Mouse (Mus musculus) kidney, postnatal 4 days (tissue): ENCODE measurements around the gene Bscl2.

Source experiments
- DNase-seq, 2 experiments: peaks; one replicate each; pipeline ENCODE4 v3.0.0; 2021; ENCODE audit warnings: mixed read lengths in 2 of 2

The Bscl2 gene

GRCm38 (mm10) chr19:8837251-8837791, at the start of gene Bscl2:
Bscl2 (plus strand) TSS chr19:8837467.
- DNase-seq, result peak; percentile 90 to 93

GRCm38 (mm10) chr19:8788521-8788920, 48.7 kb upstream of the Bscl2 start:
- DNase-seq, result no peak

GRCm38 (mm10) chr19:8789171-8789570, 48.1 kb upstream of the Bscl2 start:
- no peak for DNase-seq

GRCm38 (mm10) chr19:8790171-8790570, 47.1 kb upstream of the Bscl2 start:
- no peak for DNase-seq

GRCm38 (mm10) chr19:8798264-8798946, 38.9 kb upstream of the Bscl2 start, which contains the start of gene Polr2g:
Polr2g (minus strand) TSS chr19:8798577.
- DNase-seq, result peak; percentile 91 to 95

GRCm38 (mm10) chr19:8798947-8799315, 38.3 kb upstream of the Bscl2 start:
- DNase-seq, result no peak

GRCm38 (mm10) chr19:8802130-8802821, 35.0 kb upstream of the Bscl2 start, which contains the start of gene Zbtb3:
Zbtb3 (plus strand) TSS chr19:8802555.
- DNase-seq, result peak; percentile 91 to 96

GRCm38 (mm10) chr19:8803204-8803780, 34.0 kb upstream of the Bscl2 start:
- no peak for DNase-seq

GRCm38 (mm10) chr19:8803879-8804660, 33.2 kb upstream of the Bscl2 start:
- DNase-seq, result no peak

GRCm38 (mm10) chr19:8806810-8807209, 30.5 kb upstream of the Bscl2 start:
- DNase-seq, result no peak

- DNase-seq, result peak; percentile 27 to 52
These were observed 21.5 kb upstream of the Bscl2 start for GRCm38 (mm10) chr19:8815812-8816211.

- DNase-seq, result no peak
These were observed 20.3 kb upstream of the Bscl2 start for GRCm38 (mm10) chr19:8817001-8817400.

- DNase-seq, result peak in 1 of 2 experiments; percentile 20
These were observed 18.9 kb upstream of the Bscl2 start for GRCm38 (mm10) chr19:8818301-8818798.

GRCm38 (mm10) chr19:8818801-8819595, 18.3 kb upstream of the Bscl2 start, which contains the start of gene Ttc9c:
Ttc9c (minus strand) TSS chr19:8819333.
- DNase-seq, result peak; percentile 96 to 98

GRCm38 (mm10) chr19:8819596-8820423, 17.5 kb upstream of the Bscl2 start, which contains the start of gene Hnrnpul2:
Hnrnpul2 (plus strand) TSS chr19:8820010.
- peak; percentile 98 to 99 for DNase-seq

GRCm38 (mm10) chr19:8820424-8820956, 16.8 kb upstream of the Bscl2 start:
- DNase-seq, result no peak

GRCm38 (mm10) chr19:8821146-8821545, 16.1 kb upstream of the Bscl2 start:
- peak in 1 of 2 experiments; percentile 33 for DNase-seq

- no peak for DNase-seq
These were observed 14.6 kb upstream of the Bscl2 start for GRCm38 (mm10) chr19:8822696-8823095.

GRCm38 (mm10) chr19:8829660-8830059, 7.6 kb upstream of the Bscl2 start, which contains the start of gene AC129217.1:
AC129217.1 (plus strand) TSS chr19:8829773.
- no peak for DNase-seq

- no peak for DNase-seq
These were observed 6.6 kb upstream of the Bscl2 start for GRCm38 (mm10) chr19:8830664-8831063.
